Mouse (Mus musculus) midbrain, embryonic 11.5 days (tissue): ENCODE measurements around the gene Mylk2. TPM values are rescaled to one million over a fixed set of nuclear protein-coding genes. Genes with fewer than 3 reads are reported as not detected.

Experiments
- ATAC-seq: fragments of 200-750 bp; cut with Nextera tagmentation; 2 replicates; pipeline ENCODE4 v1.8.0; 2017; ENCODE audit warnings: moderate TSS enrichment, moderate library complexity; ENCODE audit not compliant: low FRiP score
- DNase-seq: peaks from one replicate; pipeline ENCODE4 v3.0.0; 2015; ENCODE audit warnings: low spot score; ENCODE audit errors: missing footprints
- H3K27ac ChIP-seq: fragments of 300-500 bp; sonication (generic); 2 replicates; pipeline ENCODE4 v1.5.1; 2014; ENCODE audit warnings: low read depth, low read length
- H3K27me3 ChIP-seq: fragments of 300-500 bp; sonication (generic); 2 replicates; pipeline ENCODE4 v1.6.1; 2014; ENCODE audit warnings: mild to moderate bottlenecking, low read length, moderate library complexity, mixed read lengths; ENCODE audit not compliant: control insufficient read depth, insufficient read depth
- H3K36me3 ChIP-seq: fragments of 300-500 bp; sonication (generic); 2 replicates; pipeline ENCODE4 v1.6.1; 2014; ENCODE audit warnings: mild to moderate bottlenecking, low read length, moderate library complexity, mixed read lengths; ENCODE audit not compliant: control insufficient read depth, insufficient read depth
- H3K4me1 ChIP-seq: fragments of 300-500 bp; sonication (generic); 2 replicates; pipeline ENCODE4 v1.6.1; 2014; ENCODE audit warnings: low read length; ENCODE audit not compliant: control insufficient read depth, insufficient read depth
- H3K4me2 ChIP-seq: fragments of 300-500 bp; sonication (generic); 2 replicates; pipeline ENCODE4 v1.6.1; 2014; ENCODE audit warnings: mild to moderate bottlenecking, moderate library complexity
- H3K4me3 ChIP-seq: fragments of 300-500 bp; sonication (generic); 2 replicates; pipeline ENCODE4 v1.5.1; 2014; ENCODE audit warnings: low read depth, low read length
- H3K9ac ChIP-seq: fragments of 300-500 bp; sonication (generic); 2 replicates; pipeline ENCODE4 v1.6.1; 2014; ENCODE audit warnings: low read length
- H3K9me3 ChIP-seq: fragments of 300-500 bp; sonication (generic); 2 replicates; pipeline ENCODE4 v1.6.1; 2016; ENCODE audit warnings: low read length; ENCODE audit not compliant: control insufficient read depth
- WGBS: fragments of 180-500 bp; shearing (Covaris S2); extraction: QIAGEN DNeasy Blood & Tissue Kit; methylation state at CpG from one replicate; pipeline ENCODE4 v1.1.7; 2014; 5-methylcytosine and 5-hydroxymethylcytosine counted together
- polyA plus RNA-seq: library from polyadenylated mRNA; unstranded; fragments of >200 nt; fragmentation: Nextera tagmentation; extraction: Ambion mirVana; gene quantifications from 2 replicates; pipeline ENCODE4 v1.2.1, GENCODE M21; 2014

The Mylk2 gene
- not detected in 2 replicates for polyA plus RNA-seq

DNA sequence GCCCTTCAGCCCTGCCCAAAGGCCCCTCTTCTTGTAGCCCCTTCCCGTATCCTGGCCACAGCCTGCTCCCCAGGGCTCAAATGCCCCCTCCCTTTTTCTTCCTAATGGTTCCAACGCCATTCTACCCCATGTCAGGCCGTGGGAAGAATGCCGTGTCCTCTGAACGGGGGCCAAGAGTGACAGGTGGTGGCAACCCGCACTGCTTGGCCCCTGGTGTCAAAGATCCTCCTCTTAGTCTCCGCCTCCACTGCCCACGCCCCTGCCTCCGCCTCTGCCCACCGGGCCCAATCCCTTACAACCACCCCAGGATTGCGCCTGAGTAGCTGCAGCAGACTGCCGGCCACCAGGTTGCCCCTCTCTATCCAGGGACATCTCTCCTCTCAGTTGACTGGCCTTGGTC, at the start of gene Mylk2:
Gene Mylk2 (plus strand): TSS at position 322 of the 400 bp plus-strand sequence.
- no peak for ATAC-seq
- Histone ChIP-seq H3K4me1 (peaks cover 6% of the 10 kb centered on the region; the same call in 1 of the 2 replicates), H3K9ac (no peak within 1 kb of the TSS), H3K36me3 (no peaks in the 10 kb centered on the region), H3K4me3 (no peak within 1 kb of the TSS), H3K9me3 (no peaks in the 10 kb centered on the region), H3K27ac (no peak within 1 kb of the TSS), H3K4me2 (no peak within 1 kb of the TSS), H3K27me3 (peaks cover 7% of the 10 kb centered on the region; the same call in 1 of the 2 replicates)
- 27% methylated on average over 11 of the region's 12 CpGs for WGBS
- DNase-seq: no peak

DNA sequence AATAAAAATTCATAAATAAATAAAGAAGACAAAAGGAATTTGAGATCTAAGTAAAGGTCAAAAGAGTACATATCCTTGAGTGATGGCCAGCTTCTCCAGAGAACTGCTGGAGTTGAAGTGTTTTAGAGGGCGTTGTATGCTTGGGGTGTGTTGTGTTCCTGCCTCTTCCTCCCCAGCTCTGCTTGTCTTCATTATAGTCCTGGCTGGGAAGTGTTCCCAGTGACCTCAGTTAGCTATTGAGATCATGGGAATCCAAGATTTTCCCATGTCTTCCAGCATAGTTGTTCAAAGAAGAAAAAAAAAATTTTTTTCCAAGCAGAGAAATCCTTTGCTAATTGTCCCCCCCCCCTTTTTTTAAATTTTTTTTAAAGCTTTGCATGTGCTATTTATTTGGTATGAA, 49.3 kb upstream of the Mylk2 start:
- Histone ChIP-seq H3K4me3 (no peak overlapping the region), H3K4me2 (no peak overlapping the region), H3K27ac (no peak overlapping the region), H3K9ac (no peak overlapping the region), H3K36me3 (peaks cover 2% of the 10 kb centered on the region; the same call in 1 of the 2 replicates), H3K4me1 (no peaks in the 10 kb centered on the region), H3K27me3 (no peaks in the 10 kb centered on the region), H3K9me3 (no peaks in the 10 kb centered on the region)
- DNase-seq: no peak
- 95% methylated on average over 1 of the region's 1 CpGs for WGBS
- ATAC-seq: no peak

DNA sequence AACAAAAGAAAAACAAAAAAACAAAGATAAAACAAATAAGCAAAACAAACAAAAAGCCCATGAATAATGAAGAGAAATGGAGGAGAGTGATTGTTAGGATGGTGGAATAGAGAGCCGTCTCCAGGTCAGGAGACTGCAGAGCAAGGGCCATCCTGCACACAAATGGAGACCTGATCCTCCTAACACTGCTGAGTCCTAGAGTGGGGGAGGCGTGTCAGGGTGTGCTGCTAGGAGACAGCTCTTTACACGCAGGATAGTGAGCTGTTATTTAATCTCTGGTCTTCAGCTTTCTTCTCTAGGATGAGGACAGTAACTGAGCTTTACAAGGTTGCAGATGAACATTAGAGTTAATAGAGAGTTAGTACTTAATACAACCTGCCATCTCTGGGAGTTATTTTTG, 48.5 kb upstream of the Mylk2 start:
- Histone ChIP-seq H3K4me3 (no peak overlapping the region), H3K27ac (no peak overlapping the region), H3K9ac (no peak overlapping the region), H3K4me1 (no peaks in the 10 kb centered on the region), H3K27me3 (no peaks in the 10 kb centered on the region), H3K9me3 (no peaks in the 10 kb centered on the region), H3K36me3 (peaks cover 6% of the 10 kb centered on the region; the same call in 1 of the 2 replicates), H3K4me2 (no peak overlapping the region)
- WGBS: 81% methylated on average over 3 of the region's 3 CpGs
- DNase-seq (no peak), ATAC-seq (no peak)

DNA sequence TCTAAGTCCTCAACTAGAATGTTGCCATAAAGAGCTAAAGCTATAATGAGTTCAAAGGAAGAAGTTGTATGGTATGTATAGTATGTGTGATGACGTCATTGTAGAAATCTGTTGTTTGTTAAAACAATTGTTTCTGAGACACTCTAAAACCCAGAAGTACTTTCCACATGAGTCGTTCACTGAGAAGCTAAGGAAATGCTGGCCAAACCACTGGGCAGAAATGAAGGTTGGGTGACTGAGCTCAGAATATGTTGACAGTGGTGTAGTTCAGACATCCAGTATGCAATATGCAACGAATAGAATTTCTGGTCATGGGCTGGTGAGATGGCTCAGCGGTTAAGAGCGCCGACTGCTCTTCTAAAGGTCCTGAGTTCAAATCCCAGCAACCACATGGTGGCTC, 47.8 kb upstream of the Mylk2 start:
- WGBS: 99% methylated on average over 6 of the region's 6 CpGs
- Histone ChIP-seq H3K9me3 (no peaks in the 10 kb centered on the region), H3K4me1 (no peaks in the 10 kb centered on the region), H3K36me3 (peaks cover 6% of the 10 kb centered on the region; the same call in 1 of the 2 replicates), H3K9ac (no peak overlapping the region), H3K27ac (no peak overlapping the region), H3K4me3 (no peak overlapping the region), H3K27me3 (no peaks in the 10 kb centered on the region), H3K4me2 (no peak overlapping the region)
- DNase-seq: no peak
- no peak for ATAC-seq

DNA sequence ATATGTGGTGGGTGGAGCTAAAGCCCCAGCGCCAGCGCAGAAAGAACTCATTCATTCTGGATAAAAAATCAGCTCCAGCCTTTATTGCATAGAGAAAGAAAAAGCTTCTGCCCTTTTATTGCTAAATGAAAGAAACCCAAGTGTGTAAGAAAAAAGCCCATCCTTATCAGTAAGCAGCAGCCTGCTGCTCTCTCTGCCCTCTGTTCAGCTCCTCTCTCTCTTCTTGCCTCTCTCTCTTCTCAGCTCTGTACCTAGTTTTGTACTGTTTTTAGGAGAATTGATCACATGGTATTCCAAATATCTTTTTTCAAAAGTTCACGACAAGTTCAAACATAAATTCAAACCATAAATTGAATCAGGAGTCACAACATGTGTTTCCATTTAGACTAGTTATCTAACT, 32.9 kb upstream of the Mylk2 start:
- Histone ChIP-seq H3K27me3 (no peaks in the 10 kb centered on the region), H3K27ac (no peak overlapping the region), H3K9ac (no peak overlapping the region), H3K36me3 (peaks cover 19% of the 10 kb centered on the region), H3K4me2 (no peak overlapping the region), H3K4me1 (no peaks in the 10 kb centered on the region), H3K4me3 (no peak overlapping the region), H3K9me3 (no peaks in the 10 kb centered on the region)
- WGBS: 96% methylated on average over 3 of the region's 3 CpGs
- ATAC-seq: no peak
- no peak for DNase-seq

DNA sequence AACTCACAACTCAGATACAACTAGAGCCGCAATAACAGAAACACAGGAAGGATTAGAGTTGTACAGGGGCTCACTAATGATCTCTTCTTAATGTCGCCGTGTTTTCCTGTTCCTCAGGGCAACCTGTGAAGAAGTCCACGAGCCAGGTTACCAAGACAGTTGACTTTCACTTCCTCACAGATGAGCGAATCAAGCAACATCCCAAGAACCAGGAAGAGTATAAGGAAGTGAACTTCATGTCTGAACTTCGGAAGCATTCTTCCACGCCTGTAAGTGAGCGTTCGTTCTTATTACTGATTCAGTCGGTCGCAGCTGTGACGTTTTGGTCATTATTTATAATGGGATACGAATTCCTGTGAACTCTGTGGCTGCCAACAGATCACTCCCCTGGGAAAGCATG, 30.3 kb upstream of the Mylk2 start:
- ATAC-seq (no peak), DNase-seq (no peak)
- H3K36me3 ChIP-seq: peaks cover 33% of the 10 kb centered on the region
- H3K27me3 ChIP-seq: no peaks in the 10 kb centered on the region
- H3K9ac ChIP-seq: no peak overlapping the region
- no peak overlapping the region for H3K4me2 ChIP-seq
- H3K4me1 ChIP-seq: no peaks in the 10 kb centered on the region
- 93% methylated on average over 13 of the region's 13 CpGs for WGBS
- no peak overlapping the region for H3K27ac ChIP-seq
- H3K9me3 ChIP-seq: no peaks in the 10 kb centered on the region
- no peak overlapping the region for H3K4me3 ChIP-seq

DNA sequence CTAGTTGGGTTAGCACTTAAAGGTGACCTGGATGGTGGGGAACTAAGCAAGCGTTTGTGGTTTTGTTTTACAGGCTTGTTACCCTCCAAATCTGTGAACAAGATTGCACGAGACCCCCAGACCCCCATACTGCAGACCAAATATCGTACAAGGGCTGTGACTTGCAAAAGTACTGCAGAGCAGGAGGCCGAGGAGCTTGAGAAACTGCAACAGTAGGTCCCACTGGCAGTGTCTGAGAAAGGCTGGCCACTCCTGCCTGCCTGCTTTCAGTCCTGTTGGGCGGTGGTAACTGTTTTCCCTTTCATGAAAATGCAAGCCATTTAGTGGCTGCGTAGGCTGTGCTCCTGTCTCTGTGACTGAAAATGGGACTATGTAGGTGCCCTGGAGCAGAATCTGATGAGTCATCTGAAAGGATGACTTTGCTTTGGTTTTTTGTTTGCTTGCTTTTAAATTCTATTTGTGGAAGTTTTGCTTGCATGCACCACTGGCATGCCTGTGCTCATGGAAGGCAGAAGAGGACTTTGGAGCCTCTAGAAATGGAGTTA, 27.0 kb upstream of the Mylk2 start:
- Histone ChIP-seq H3K27me3 (no peaks in the 10 kb centered on the region), H3K9me3 (no peaks in the 10 kb centered on the region), H3K9ac (no peak overlapping the region), H3K36me3 (peaks cover 40% of the 10 kb centered on the region), H3K27ac (no peak overlapping the region), H3K4me2 (no peak overlapping the region), H3K4me3 (no peak overlapping the region), H3K4me1 (no peaks in the 10 kb centered on the region)
- no peak for DNase-seq
- ATAC-seq: no peak
- WGBS: 95% methylated on average over 6 of the region's 6 CpGs

DNA sequence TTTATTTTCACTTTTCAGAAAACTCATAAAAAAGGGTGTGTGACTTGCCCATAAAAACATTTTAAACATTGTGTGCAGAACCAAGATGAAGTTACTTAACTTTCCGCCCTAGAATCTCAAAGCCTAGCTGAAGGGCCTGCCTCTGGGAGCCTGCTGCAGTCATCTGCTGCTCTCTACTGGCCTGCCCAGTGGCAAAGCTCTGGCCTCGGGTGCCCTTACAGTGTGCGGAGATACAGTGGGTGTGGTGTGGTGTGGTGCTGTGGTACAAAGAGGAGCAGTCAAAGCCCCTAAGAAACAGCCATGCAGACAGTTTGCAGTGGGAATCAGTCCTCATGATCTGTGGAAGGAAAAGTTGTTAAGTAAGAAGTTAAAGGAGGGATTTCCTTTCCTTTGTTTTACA, 23.9 kb upstream of the Mylk2 start:
- Histone ChIP-seq H3K9me3 (no peaks in the 10 kb centered on the region), H3K27me3 (no peaks in the 10 kb centered on the region), H3K36me3 (peaks cover 54% of the 10 kb centered on the region), H3K27ac (no peak overlapping the region), H3K4me3 (no peak overlapping the region), H3K4me1 (no peaks in the 10 kb centered on the region), H3K4me2 (no peak overlapping the region), H3K9ac (no peak overlapping the region)
- DNase-seq (no peak), ATAC-seq (no peak)
- WGBS: 90% methylated on average over 3 of the region's 3 CpGs

DNA sequence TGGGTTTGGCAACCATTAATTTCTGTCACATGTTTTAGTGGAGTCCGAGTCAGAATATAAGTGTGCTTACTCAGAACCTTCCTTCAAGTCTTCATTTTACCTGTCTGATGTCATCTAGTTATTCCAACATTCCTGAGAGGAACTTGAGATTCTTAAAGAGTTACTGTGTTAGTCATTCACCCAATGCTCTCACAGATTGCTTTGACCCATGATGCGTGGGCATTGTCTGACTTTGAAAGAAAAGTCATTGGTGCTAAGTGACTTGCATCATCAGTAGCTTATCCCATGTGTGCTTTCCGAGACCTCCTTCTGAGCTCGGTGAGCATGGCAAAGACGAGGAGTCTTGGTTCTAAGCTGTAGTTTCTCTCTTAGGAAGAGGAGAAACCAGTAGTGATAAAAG, 22.4 kb upstream of the Mylk2 start:
- Histone ChIP-seq H3K9me3 (no peaks in the 10 kb centered on the region), H3K36me3 (peaks cover 64% of the 10 kb centered on the region), H3K27ac (no peak overlapping the region), H3K4me1 (no peaks in the 10 kb centered on the region), H3K9ac (no peak overlapping the region), H3K27me3 (no peaks in the 10 kb centered on the region), H3K4me2 (no peak overlapping the region), H3K4me3 (no peak overlapping the region)
- ATAC-seq (no peak), DNase-seq (no peak)
- 88% methylated on average over 5 of the region's 5 CpGs for WGBS
